Mouse (Mus musculus) right cerebral cortex, postnatal 10 days (tissue): ENCODE measurements around the gene Cd96.
"Not testable (repeated sequence)": the region's sequence is repeated elsewhere in the genome, so short reads cannot be mapped to it uniquely, and the experiment has no call there.

Experiments used
- DNase-seq, 2 experiments: peaks; one replicate each; pipeline ENCODE4 v3.0.0; 2021; ENCODE audit warnings: low spot score in 2 of 2

Gene Cd96

DNA sequence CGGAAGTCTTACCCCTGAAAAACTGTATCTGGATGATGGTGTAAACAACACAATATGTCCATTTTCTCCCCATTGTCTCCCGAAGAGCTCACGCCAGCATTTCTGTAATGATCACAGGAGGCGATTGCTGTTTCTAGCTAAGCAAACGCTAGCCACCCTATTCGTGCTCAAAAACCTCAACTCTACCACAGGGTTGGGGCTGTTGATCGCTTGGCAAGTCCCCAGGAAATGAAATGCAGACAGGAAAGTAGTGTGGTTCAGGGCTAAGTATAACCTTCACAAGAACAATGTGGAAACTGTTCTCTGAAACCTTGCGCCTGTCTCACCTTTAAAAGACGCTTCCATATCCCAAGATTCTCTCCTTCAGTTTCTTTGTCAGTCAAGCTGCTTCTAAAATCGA is at the start of gene Cd96:
Gene Cd96, minus strand, starts transcription at position 232 of the 400 bp plus-strand sequence.
- peak in 1 of 2 experiments; percentile 21 for DNase-seq

DNA sequence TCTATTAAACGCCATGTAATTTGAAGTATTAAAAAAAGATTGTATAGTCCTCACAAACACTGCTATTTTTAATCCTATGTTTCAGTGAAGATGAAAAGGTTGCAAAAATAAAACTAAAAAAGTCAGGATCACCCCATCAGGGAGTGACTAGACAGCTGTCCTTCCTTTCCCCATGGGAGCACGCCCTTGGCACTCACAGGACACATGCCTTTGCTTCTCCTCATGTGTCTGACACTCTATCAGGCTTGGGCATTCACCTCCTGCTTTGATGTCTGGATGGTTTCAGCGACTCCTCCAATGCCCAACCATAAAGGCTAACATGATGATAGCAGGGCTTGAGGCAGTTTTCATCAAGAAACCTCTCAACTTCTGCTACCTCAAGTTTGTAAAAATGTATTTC is 46.9 kb upstream of the Cd96 start:
- DNase-seq, result no peak

DNA sequence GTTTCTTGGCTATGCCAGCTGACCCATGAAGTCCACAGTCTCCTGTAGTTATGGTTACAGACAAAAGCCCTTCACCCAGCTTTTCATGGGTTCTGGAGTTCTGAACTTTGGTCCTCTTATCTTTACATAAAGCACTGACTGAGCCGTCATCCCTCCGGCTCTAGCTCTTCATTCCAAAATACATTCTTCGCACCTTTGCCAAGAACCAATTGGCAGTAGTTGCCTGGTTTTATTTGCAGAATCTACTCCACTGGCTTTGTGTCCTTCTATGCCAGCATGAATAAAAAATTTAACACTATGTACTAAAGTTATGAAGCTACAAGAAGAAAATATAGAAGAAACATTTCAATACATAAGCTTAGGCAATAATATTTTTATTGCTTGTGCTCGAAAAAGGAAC is 45.3 kb upstream of the Cd96 start:
- DNase-seq, result no peak

GRCm38 (mm10) chr16:46154832-46155231 is 34.8 kb upstream of the Cd96 start, which contains the start of gene Gm4737:
TSS of gene Gm4737 (minus strand) at chr16:46155077.
- not testable (repeated sequence) for DNase-seq

DNA sequence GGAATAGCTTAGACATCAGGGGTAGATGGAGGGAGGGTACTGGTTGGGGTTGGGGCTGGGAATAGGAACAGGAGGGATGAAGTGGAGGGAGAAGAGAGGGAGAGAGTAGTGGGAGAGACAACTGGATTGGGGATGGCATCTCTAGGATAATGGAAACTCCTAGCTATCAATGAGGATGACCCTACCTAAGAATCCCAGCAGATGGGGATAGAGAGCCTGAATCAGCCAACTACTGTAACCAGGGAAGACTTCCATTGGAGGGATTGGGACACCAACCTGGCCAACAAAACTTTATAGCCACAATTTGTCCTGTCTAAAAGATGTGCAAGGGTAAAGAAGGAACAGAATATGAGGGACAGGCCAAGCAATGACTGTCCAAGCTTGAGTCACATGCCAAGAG is 31.1 kb upstream of the Cd96 start:
- DNase-seq, result no peak

DNA sequence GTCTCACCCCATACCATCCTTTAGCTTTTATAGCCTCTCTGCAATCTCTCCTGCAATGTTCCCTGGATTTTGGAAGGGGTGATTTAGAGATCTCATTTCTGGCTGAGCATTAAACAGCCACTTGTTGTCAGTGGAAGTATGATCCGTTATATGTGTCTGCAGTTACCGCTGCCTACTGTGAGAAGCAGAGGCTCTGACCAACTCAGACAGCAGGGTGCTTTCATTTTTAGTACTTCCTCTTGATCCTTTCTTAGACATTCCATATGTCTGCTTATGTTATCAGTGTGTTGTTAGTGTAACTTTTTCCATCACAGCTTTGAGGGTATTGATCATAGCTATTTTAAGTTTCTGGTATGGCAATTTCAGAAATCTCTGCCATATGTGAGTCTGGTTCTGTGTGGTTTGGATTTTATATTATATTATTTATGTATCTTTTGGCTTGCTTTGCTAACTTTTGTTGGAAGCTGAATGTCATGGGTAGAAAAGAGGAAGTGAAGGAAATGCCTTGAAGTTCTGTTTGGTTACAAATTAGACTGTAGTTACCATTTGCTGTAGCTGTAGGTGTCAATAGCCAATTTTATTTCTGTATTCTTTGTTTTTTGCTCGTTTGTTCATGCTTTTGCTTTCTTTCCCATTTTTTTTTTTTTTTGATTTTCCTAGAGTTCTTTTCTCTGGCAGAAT is 28.8 kb upstream of the Cd96 start:
- DNase-seq, result peak; percentile 21 to 51

DNA sequence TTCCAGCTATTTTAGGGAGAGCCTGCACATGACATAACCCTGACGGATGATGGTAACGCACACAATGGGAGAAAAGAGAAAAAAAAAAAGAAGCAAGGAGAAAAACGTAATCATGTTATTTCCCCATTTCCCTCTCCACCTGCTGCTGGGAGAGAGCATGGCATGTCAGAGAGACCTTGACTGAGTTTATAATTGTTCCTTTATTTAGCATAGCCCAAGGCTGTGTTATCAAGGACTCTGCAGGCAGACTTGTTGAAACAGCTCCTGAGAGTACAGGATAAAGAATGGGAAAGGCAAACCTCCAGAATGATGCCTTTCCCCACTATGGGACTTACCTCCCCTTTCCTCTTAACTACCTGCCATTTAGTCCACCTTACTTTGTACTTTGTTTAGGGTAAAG is 26.9 kb upstream of the Cd96 start:
- DNase-seq, result no peak

GRCm38 (mm10) chr16:46122238-46122637 is 2.2 kb upstream of the Cd96 start:
- no peak for DNase-seq

- peak; percentile 75 to 80 for DNase-seq
These were observed 1.4 kb upstream of the Cd96 start for GRCm38 (mm10) chr16:46121420-46121819.

- no peak for DNase-seq
These were observed 556 bp upstream of the Cd96 start for GRCm38 (mm10) chr16:46120607-46121006.

DNA sequence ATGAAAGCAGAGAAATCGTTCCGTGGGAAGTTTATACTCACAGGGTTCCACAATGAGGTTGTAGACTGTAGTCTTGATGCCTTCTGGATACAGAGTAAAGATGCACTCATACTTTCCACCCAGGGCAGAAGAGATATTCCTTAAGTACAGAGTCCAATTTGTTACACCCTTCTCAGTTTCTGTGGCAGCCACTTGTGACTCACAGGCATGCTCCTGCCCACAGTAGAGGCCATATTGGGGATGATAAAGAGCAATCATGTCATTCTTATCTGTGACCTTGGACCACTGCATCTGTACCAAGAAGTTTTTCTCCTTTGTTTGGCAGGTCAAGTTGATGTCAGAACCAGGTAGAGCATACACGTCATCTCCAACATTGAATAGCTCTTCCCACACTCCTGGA is 2.4 kb downstream of the Cd96 start:
- no peak for DNase-seq

DNA sequence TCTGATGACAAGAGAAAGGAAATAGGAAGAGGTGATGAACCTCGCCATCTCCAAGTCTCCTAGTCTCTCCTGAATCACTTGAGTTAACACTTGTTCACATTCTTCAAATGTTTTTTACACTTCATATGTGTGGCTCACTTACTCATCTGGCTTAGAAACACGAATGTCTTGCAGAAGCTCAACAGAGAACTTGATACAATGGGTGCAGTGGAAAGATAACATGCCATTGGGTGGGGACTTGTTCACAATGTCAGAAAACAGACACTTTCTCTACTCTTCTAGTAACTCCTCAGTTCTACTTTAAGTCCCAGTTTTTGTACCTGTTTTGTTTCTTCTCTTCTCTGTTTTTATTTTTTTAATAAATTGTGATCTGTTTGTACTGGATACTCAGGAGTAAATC is 5.3 kb downstream of the Cd96 start:
- no peak for DNase-seq

GRCm38 (mm10) chr16:46109536-46109935 is 10.5 kb downstream of the Cd96 start:
- peak; percentile 37 to 43 for DNase-seq

DNA sequence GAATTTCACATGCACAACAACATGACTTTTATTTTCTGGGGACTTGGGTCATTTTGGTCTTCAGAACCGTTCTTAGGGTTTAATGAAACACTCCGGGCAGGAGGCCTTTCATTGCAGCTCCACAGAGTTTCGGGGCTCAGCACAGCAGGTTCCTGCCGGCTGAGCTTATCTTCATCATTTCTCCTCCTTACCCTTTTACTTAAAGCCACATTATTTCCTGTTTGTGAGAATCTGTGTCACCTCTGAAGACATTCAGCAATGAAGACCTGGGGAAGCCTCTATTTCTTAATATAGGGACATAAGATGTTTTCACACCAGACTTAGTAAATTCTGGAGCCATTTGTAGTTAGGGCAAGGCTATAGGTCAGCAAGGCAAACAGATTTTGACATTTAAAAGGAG is 12.6 kb downstream of the Cd96 start:
- no peak for DNase-seq

DNA sequence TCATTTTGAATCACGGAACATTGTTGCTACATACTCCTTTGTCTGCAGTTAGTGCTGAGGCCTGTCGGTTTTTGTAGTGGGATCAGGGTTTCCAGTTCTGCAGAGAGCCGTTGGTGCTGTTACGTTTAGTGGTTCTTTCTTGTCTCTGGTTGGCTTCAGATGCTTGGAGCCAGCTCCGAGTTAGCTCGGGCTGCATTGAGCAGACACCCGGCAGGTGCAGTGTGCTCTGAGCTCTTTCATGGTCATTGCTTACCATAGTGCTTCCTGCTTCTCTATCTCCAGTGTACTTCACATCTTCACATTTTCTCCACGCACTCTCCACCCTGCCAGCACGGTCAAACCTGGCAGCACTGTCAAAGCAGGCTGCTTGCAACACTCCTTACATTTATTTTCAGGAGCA is 15.6 kb downstream of the Cd96 start:
- DNase-seq, result no peak

GRCm38 (mm10) chr16:46101748-46102147 is 18.3 kb downstream of the Cd96 start:
- DNase-seq, result no peak

DNA sequence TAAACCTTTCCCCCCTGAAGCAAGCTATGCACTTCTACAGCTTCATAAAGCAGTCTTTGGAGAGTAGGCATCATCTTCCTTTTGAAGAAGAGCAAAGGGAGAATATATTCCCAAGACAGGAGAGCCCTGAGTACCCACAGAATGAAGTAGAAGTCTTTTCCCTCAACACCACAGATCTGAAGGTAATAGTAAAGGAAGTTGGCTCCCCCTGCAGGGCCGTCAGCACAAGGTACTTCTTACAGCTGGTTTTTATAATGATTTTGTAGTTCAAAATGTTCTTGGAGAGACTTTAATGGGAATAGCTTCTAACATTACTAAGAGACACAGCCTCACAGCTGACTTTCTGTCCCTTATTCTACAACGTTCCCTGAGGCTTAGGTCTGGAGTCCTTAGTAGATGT is 19.8 kb downstream of the Cd96 start:
- peak; percentile 30 to 47 for DNase-seq

GRCm38 (mm10) chr16:46097421-46097820 is 22.6 kb downstream of the Cd96 start:
- DNase-seq, result peak in 1 of 2 experiments; percentile 30

- peak; percentile 29 to 42 for DNase-seq
These were observed 25.6 kb downstream of the Cd96 start for GRCm38 (mm10) chr16:46094478-46094877.

GRCm38 (mm10) chr16:46092935-46093334 is 27.1 kb downstream of the Cd96 start:
- no peak for DNase-seq

DNA sequence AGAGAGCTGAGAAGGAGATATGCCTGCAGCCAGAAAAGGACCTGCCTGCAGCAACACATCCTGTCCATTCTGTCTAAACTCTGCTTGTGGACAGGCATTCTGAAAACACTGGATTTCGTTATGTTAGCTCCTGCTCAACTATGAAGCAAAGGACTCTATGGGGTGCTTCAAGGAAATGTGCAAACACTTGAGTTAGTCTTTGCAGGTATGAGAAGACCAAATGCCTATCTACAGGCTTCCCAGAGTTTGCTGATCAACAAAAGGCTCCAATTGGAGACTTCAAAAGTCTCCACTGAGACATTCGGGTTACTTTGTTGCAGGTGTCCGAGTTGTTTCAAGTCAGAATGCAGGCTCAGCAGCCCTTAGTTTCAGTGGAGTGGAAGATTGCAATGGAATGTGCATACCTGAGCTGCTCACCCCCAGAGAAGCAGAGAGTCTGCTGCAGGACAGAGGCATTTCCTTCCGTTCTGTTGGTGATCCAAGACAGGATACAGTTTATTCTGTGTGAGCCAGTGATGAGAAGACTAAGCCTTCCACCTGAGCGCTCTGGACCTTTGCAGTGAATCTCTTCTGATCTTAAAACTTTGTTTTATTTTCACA is 33.1 kb downstream of the Cd96 start:
- no peak for DNase-seq

DNA sequence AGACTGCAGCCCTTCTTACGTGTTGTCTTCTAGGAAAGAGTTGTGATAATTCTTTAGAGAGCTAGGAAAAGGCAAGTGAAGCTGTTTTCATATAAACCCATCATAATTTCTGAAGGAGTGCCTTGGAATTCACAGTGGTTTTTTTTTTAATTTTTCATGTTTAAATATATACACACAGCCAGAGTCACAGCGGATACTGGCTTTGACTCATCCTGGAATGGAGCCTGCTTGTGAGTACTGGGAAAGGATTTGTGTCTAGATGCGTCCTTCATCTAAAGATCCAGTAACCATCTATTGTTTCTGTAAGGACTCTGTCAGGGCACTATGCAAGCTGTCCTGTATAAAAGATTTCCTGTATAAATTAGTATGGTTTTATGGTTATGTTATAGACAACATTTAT is 52.1 kb downstream of the Cd96 start:
- DNase-seq, result no peak

GRCm38 (mm10) chr16:46063278-46063677 is 56.8 kb downstream of the Cd96 start:
- no peak for DNase-seq

DNA sequence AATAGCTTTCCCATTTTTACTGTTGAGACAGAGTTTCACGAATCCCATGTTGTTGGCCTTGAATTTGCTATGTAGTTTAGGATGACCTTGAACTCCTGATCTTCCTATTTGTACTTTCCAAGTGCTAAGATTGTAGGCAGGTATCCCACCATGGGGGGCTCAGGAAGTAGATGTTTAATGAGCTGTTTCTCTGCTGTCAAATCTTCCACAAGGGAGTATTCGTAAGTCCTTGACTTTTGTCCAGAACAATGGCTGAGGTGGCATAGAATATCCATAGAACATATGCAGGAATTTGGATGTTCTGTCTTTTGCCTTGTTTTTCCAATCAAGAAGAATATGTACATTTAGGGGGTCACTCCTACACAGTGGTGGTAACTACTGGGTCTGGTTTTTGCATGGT is 73.1 kb downstream of the Cd96 start:
- no peak for DNase-seq
